Mouse (Mus musculus): Measurements from ENCODE around the gene Ktn1. TPM values are rescaled to one million over a fixed set of nuclear protein-coding genes. Genes with fewer than 3 reads are reported as not detected.

The Ktn1 gene
- total RNA-seq (2014; rRNA removed) (67.6 and 79.9 TPM in 2 replicates), polyA plus RNA-seq (2015; fragmentation: Nextera tagmentation; extraction: Ambion mirVana) (44.0 and 55.3 TPM in 2 replicates)

DNA sequence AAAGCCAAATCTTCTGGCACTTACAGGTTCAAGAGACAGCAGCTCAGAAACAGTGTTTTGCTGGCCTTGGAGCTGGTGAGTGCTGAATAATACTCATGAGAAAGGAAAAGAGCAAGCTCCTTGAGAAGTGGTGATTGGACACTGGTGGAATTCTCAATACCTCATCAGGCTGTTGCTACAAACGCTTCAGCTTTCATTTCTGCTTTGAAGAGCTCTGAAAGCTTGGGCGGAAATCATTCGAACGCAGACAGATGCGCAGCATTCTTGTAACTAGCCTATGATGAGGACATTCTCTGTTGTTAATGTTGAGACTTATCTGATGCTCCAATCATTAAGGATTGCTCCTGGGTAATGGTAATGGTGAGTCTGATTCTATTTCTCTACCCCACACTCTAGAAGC lies at the start of gene Ktn1:
TSS of gene Ktn1 (plus strand) at position 231 of the 400 bp plus-strand sequence.
- Histone ChIP-seq H3K9me3 (ENCODE audit: low read length) (no peaks in the 10 kb centered on the region), H3K4me1 (ENCODE audit: insufficient read depth) (no peaks in the 10 kb centered on the region), H3K9ac (peak within 1 kb of the TSS; percentile 98), H3K27me3 (ENCODE audit: insufficient read depth, low read length) (no peaks in the 10 kb centered on the region; the same call in 1 of the 2 replicates), H3K4me2 (ENCODE audit: low read depth) (peak within 1 kb of the TSS; percentile 78), H3K4me3 (ENCODE audit: low read depth, low read length) (peak within 1 kb of the TSS; percentile 94), H3K36me3 (ENCODE audit: insufficient read depth) (no peaks in the 10 kb centered on the region), H3K27ac (ENCODE audit: low read depth, low read length) (peak within 1 kb of the TSS; percentile 83)
- ATAC-seq (no peak), DNase-seq (no peak)
- WGBS = 41% methylated on average over 5 of the region's 5 CpGs
- TF ChIP-seq CTCF (IDR thresholded peaks at IDR 0.05; ENCODE audit: low read depth) = no peak

DNA sequence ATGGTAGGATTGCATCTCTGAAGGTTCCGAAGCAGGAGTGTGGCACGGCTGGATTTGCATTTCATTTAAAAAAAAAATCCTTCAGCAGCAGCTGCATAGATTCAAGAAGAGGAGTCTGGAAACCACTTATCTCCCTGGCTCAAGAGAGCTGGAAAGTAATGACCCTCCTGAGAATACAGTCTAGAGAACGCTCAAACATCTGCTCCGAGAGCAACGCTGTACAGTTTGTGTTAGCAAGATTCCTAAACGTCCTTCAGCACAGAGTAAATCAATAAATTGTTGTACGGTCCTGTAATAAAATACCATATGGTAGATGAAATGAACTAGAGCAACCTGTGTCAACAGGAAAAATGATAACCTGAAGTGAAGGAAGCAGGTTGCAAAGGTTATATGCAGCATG lies 35.0 kb upstream of the Ktn1 start:
- Histone ChIP-seq H3K4me2 (ENCODE audit: low read depth) (no peak overlapping the region), H3K4me1 (ENCODE audit: insufficient read depth) (no peaks in the 10 kb centered on the region), H3K36me3 (ENCODE audit: insufficient read depth) (no peaks in the 10 kb centered on the region), H3K4me3 (ENCODE audit: low read depth, low read length) (no peak overlapping the region), H3K9me3 (ENCODE audit: low read length) (no peaks in the 10 kb centered on the region), H3K9ac (no peak overlapping the region), H3K27me3 (ENCODE audit: insufficient read depth, low read length) (no peaks in the 10 kb centered on the region), H3K27ac (ENCODE audit: low read depth, low read length) (no peak overlapping the region)
- no peak for DNase-seq
- 80% methylated on average over 7 of the region's 7 CpGs for WGBS
- TF ChIP-seq CTCF (IDR thresholded peaks at IDR 0.05; ENCODE audit: low read depth) = no peak
- ATAC-seq = no peak

DNA sequence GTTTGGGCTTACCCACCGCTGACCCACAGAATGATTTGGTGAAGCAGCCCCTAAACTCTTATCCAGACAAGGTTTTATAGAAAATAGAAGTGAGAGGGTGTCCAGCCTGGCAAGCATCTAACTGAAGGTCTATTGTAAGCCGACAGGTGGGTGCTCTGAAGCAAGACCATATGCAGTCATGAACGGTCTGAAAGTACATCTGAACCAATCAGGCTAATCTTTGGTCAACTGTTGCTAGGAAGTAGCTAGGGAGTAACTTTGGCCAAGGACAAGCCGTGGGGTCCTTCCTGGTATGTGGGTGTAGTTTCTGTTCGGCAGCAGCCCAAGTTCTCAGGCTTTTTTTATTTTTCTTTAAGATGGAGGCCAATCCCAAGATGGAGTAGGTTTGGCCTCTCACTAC lies 29.4 kb upstream of the Ktn1 start:
- H3K9ac ChIP-seq = no peak overlapping the region
- no peak for TF ChIP-seq CTCF (IDR thresholded peaks at IDR 0.05; ENCODE audit: low read depth)
- no peak overlapping the region for H3K4me3 ChIP-seq (ENCODE audit: low read depth, low read length)
- 84% methylated on average over 5 of the region's 5 CpGs for WGBS
- DNase-seq = no peak
- no peak overlapping the region for H3K27ac ChIP-seq (ENCODE audit: low read depth, low read length)
- H3K9me3 ChIP-seq (ENCODE audit: low read length) = no peaks in the 10 kb centered on the region
- H3K4me1 ChIP-seq (ENCODE audit: insufficient read depth) = no peaks in the 10 kb centered on the region
- H3K4me2 ChIP-seq (ENCODE audit: low read depth) = no peak overlapping the region
- H3K27me3 ChIP-seq (ENCODE audit: insufficient read depth, low read length) = no peaks in the 10 kb centered on the region
- no peak for ATAC-seq
- no peaks in the 10 kb centered on the region for H3K36me3 ChIP-seq (ENCODE audit: insufficient read depth)

DNA sequence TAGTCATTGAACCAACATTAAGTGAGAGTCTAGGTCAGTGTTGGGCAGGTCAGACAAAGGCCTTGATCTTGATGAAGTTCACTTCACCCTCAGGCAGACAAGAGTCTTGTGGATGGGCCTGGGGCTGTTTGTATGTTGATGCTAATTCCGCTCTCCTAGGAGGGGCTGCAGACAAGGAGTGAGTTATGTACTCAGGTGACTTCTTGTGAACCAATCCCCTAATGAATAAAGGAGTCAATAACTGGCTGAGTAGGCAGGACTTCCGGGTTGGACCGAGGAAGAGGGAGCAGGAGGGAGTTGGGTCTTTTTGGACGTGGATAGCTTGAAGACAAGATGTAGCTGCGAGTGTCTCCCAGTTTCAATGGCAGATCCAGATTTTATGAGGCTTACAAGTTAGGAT lies 26.3 kb upstream of the Ktn1 start:
- Histone ChIP-seq H3K4me3 (ENCODE audit: low read depth, low read length) (no peak overlapping the region), H3K4me2 (ENCODE audit: low read depth) (no peak overlapping the region), H3K36me3 (ENCODE audit: insufficient read depth) (no peaks in the 10 kb centered on the region), H3K27me3 (ENCODE audit: insufficient read depth, low read length) (no peaks in the 10 kb centered on the region), H3K9ac (no peak overlapping the region), H3K4me1 (ENCODE audit: insufficient read depth) (no peaks in the 10 kb centered on the region), H3K27ac (ENCODE audit: low read depth, low read length) (no peak overlapping the region), H3K9me3 (ENCODE audit: low read length) (no peaks in the 10 kb centered on the region)
- DNase-seq (no peak), ATAC-seq (no peak)
- TF ChIP-seq CTCF (IDR thresholded peaks at IDR 0.05; ENCODE audit: low read depth) = no peak
- WGBS = 89% methylated on average over 5 of the region's 5 CpGs

DNA sequence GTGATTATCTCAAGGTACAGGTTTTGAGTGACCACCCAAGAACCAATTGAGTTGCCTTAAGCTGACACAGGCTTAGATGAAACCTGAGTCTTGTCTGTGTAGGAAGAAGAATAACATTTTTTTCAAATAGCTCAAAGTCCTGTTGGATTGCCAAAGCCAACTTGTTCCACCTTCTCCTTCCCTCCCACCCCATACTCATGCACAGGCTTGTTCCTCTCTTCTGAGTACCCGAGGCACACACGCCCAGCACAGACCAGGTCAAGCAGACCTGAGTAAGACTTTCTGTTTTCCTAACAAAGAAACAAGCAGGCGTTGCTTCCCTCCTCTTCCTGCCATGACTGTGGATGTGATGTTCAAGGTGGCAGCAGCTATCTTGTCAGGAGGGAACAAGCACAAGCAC lies 23.4 kb upstream of the Ktn1 start:
- Histone ChIP-seq H3K27me3 (ENCODE audit: insufficient read depth, low read length) (no peaks in the 10 kb centered on the region), H3K27ac (ENCODE audit: low read depth, low read length) (no peak overlapping the region), H3K4me2 (ENCODE audit: low read depth) (no peak overlapping the region), H3K4me1 (ENCODE audit: insufficient read depth) (no peaks in the 10 kb centered on the region), H3K36me3 (ENCODE audit: insufficient read depth) (no peaks in the 10 kb centered on the region), H3K9ac (no peak overlapping the region), H3K9me3 (ENCODE audit: low read length) (no peaks in the 10 kb centered on the region), H3K4me3 (ENCODE audit: low read depth, low read length) (no peak overlapping the region)
- ATAC-seq = no peak
- no peak for TF ChIP-seq CTCF (IDR thresholded peaks at IDR 0.05; ENCODE audit: low read depth)
- WGBS = 69% methylated on average over 3 of the region's 3 CpGs
- DNase-seq = no peak

DNA sequence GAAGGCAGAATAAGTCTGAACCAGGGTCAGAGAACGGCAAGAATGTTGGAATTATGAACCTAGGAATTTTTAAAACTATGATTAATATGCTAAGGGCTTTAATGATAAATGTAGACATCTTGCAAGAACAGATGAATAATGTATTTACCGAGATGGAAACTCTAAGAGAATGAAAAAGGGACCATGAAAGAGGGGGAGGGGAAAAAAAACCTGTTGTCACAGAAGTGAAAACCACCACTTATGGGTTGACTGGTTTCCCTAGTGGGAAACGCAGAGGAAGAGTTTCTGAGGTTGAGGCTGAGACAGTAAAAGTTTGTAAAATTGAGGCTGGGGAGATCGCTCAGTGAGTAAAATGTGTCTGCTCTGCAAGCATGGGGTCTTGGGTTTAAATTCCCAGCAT lies 22.1 kb upstream of the Ktn1 start:
- Histone ChIP-seq H3K9ac (no peak overlapping the region), H3K4me1 (ENCODE audit: insufficient read depth) (no peaks in the 10 kb centered on the region), H3K9me3 (ENCODE audit: low read length) (no peaks in the 10 kb centered on the region), H3K4me3 (ENCODE audit: low read depth, low read length) (no peak overlapping the region), H3K27me3 (ENCODE audit: insufficient read depth, low read length) (no peaks in the 10 kb centered on the region), H3K36me3 (ENCODE audit: insufficient read depth) (no peaks in the 10 kb centered on the region), H3K4me2 (ENCODE audit: low read depth) (no peak overlapping the region), H3K27ac (ENCODE audit: low read depth, low read length) (no peak overlapping the region)
- WGBS = 85% methylated on average over 4 of the region's 4 CpGs
- DNase-seq = no peak
- ATAC-seq = no peak
- TF ChIP-seq CTCF (IDR thresholded peaks at IDR 0.05; ENCODE audit: low read depth) = no peak

DNA sequence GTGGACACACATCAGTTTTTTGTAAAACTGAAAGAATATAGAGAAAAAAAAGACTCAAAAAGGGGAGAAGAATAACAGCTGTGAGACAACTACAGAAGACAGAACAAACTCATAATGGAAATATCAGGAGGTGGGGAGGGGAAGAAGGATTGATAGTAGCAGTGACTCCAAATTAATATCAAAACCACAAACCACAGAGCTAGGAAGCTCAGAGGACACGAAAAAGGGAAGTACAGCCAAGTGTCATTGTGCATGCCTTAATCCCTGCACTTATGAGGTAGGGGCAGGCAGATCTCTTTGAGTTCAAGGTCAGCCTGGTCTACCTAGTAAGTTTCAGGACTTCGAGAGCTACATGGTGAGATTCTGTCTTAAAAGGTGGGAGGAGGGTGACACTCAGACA lies 21.4 kb upstream of the Ktn1 start:
- ATAC-seq (no peak), DNase-seq (no peak)
- no peak overlapping the region for H3K9ac ChIP-seq
- H3K4me2 ChIP-seq (ENCODE audit: low read depth) = no peak overlapping the region
- no peak overlapping the region for H3K27ac ChIP-seq (ENCODE audit: low read depth, low read length)
- H3K4me1 ChIP-seq (ENCODE audit: insufficient read depth) = no peaks in the 10 kb centered on the region
- no peaks in the 10 kb centered on the region for H3K27me3 ChIP-seq (ENCODE audit: insufficient read depth, low read length)
- H3K4me3 ChIP-seq (ENCODE audit: low read depth, low read length) = no peak overlapping the region
- 75% methylated on average over 2 of the region's 2 CpGs for WGBS
- TF ChIP-seq CTCF (IDR thresholded peaks at IDR 0.05; ENCODE audit: low read depth) = no peak
- no peaks in the 10 kb centered on the region for H3K36me3 ChIP-seq (ENCODE audit: insufficient read depth)
- H3K9me3 ChIP-seq (ENCODE audit: low read length) = no peaks in the 10 kb centered on the region

DNA sequence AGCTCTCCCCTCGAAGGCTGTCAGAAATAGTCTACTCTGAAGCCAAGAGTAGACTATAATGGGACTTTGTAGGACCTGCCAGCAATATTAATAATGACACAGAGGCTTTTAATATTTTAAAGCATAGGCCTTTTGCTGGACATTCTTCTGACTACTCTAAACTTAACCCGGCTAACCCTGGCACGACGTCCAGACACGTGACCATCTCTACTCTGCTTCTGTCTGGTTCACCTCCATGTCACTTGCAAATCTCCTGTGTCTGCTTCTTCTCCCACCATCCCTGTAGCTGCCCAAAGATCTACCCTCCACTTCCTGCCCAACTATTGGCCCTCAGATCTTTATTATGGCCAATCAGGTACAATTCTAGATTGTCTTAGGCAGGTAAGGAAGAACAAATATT lies 20.9 kb upstream of the Ktn1 start:
- Histone ChIP-seq H3K27ac (ENCODE audit: low read depth, low read length) (no peak overlapping the region), H3K4me2 (ENCODE audit: low read depth) (no peak overlapping the region), H3K4me3 (ENCODE audit: low read depth, low read length) (no peak overlapping the region), H3K36me3 (ENCODE audit: insufficient read depth) (no peaks in the 10 kb centered on the region), H3K4me1 (ENCODE audit: insufficient read depth) (no peaks in the 10 kb centered on the region), H3K9me3 (ENCODE audit: low read length) (no peaks in the 10 kb centered on the region), H3K9ac (no peak overlapping the region), H3K27me3 (ENCODE audit: insufficient read depth, low read length) (no peaks in the 10 kb centered on the region)
- ATAC-seq (no peak), DNase-seq (no peak)
- WGBS = 89% methylated on average over 5 of the region's 5 CpGs
- TF ChIP-seq CTCF (IDR thresholded peaks at IDR 0.05; ENCODE audit: low read depth) = no peak

Measured in forebrain, postnatal 0 days (tissue).